Mouse (Mus musculus): ENCODE measurements around the gene Jph3. TPM values are rescaled to one million over a fixed set of nuclear protein-coding genes. Genes with fewer than 3 reads are reported as not detected.

Jph3 gene
- polyA plus RNA-seq, 2 experiments: 0.19 to 0.25 TPM

- Histone ChIP-seq H3K36me3 (ENCODE audit: control insufficient read depth, insufficient read depth, low read length) (peaks cover 50% of the 10 kb centered on the region), H3K9me3 (ENCODE audit: control insufficient read depth, low read length) (no peaks in the 10 kb centered on the region), H3K9ac (ENCODE audit: low read depth, low read length, severe bottlenecking) (no peak overlapping the region), H3K4me2 (replicated peaks; ENCODE audit: low read depth, low read length, severe bottlenecking) (no peak overlapping the region), H3K27me3 (ENCODE audit: control insufficient read depth, insufficient read depth, low read length) (no peaks in the 10 kb centered on the region), H3K4me3 (replicated peaks; ENCODE audit: low read length) (no peak overlapping the region), H3K27ac (replicated peaks; ENCODE audit: low read depth, low read length) (no peak overlapping the region), H3K4me1 (ENCODE audit: control insufficient read depth, insufficient read depth, low read length) (no peaks in the 10 kb centered on the region)
- ATAC-seq (ENCODE audit: low FRiP score, low read depth): no peak
- 89% methylated on average over 8 of the region's 8 CpGs for WGBS
- no peak for TF ChIP-seq POLR2A (IDR thresholded peaks at IDR 0.05; ENCODE audit: borderline replicate concordance, extremely low read depth, insufficient read depth, insufficient read length)
- no peak for DNase-seq (ENCODE audit: low spot score)
Observed at GRCm38 (mm10) chr8:121795461-121795860, 66.0 kb downstream of the Jph3 start.

- Histone ChIP-seq H3K4me3 (replicated peaks; ENCODE audit: low read length) (no peak overlapping the region), H3K27ac (replicated peaks; ENCODE audit: low read depth, low read length) (no peak overlapping the region), H3K4me2 (replicated peaks; ENCODE audit: low read depth, low read length, severe bottlenecking) (no peak overlapping the region), H3K4me1 (ENCODE audit: control insufficient read depth, insufficient read depth, low read length) (no peaks in the 10 kb centered on the region), H3K9me3 (ENCODE audit: control insufficient read depth, low read length) (no peaks in the 10 kb centered on the region), H3K36me3 (ENCODE audit: control insufficient read depth, insufficient read depth, low read length) (peaks cover 57% of the 10 kb centered on the region), H3K9ac (ENCODE audit: low read depth, low read length, severe bottlenecking) (no peak overlapping the region), H3K27me3 (ENCODE audit: control insufficient read depth, insufficient read depth, low read length) (no peaks in the 10 kb centered on the region)
- DNase-seq (ENCODE audit: low spot score): no peak
- ATAC-seq (ENCODE audit: low FRiP score, low read depth): no peak
- WGBS: 92% methylated on average over 11 of the region's 11 CpGs
- no peak for TF ChIP-seq POLR2A (IDR thresholded peaks at IDR 0.05; ENCODE audit: borderline replicate concordance, extremely low read depth, insufficient read depth, insufficient read length)
Observed at GRCm38 (mm10) chr8:121796406-121796805, 67.0 kb downstream of the Jph3 start.

- DNase-seq (ENCODE audit: low spot score) (no peak), ATAC-seq (ENCODE audit: low FRiP score, low read depth) (no peak)
- Histone ChIP-seq H3K9me3 (ENCODE audit: control insufficient read depth, low read length) (no peaks in the 10 kb centered on the region), H3K36me3 (ENCODE audit: control insufficient read depth, insufficient read depth, low read length) (peaks cover 61% of the 10 kb centered on the region), H3K9ac (ENCODE audit: low read depth, low read length, severe bottlenecking) (no peak overlapping the region), H3K4me2 (replicated peaks; ENCODE audit: low read depth, low read length, severe bottlenecking) (no peak overlapping the region), H3K4me3 (replicated peaks; ENCODE audit: low read length) (no peak overlapping the region), H3K4me1 (ENCODE audit: control insufficient read depth, insufficient read depth, low read length) (no peaks in the 10 kb centered on the region), H3K27ac (replicated peaks; ENCODE audit: low read depth, low read length) (no peak overlapping the region), H3K27me3 (ENCODE audit: control insufficient read depth, insufficient read depth, low read length) (no peaks in the 10 kb centered on the region)
- WGBS: 87% methylated on average over 6 of the region's 6 CpGs
- no peak for TF ChIP-seq POLR2A (IDR thresholded peaks at IDR 0.05; ENCODE audit: borderline replicate concordance, extremely low read depth, insufficient read depth, insufficient read length)
Observed at GRCm38 (mm10) chr8:121798401-121798800, 69.0 kb downstream of the Jph3 start.

GRCm38 (mm10) chr8:121804829-121805228, 75.4 kb downstream of the Jph3 start:
- Histone ChIP-seq H3K27ac (replicated peaks; ENCODE audit: low read depth, low read length) (no peak overlapping the region), H3K4me2 (replicated peaks; ENCODE audit: low read depth, low read length, severe bottlenecking) (no peak overlapping the region), H3K9me3 (ENCODE audit: control insufficient read depth, low read length) (no peaks in the 10 kb centered on the region), H3K4me3 (replicated peaks; ENCODE audit: low read length) (no peak overlapping the region), H3K36me3 (ENCODE audit: control insufficient read depth, insufficient read depth, low read length) (peaks cover 41% of the 10 kb centered on the region), H3K4me1 (ENCODE audit: control insufficient read depth, insufficient read depth, low read length) (no peaks in the 10 kb centered on the region), H3K27me3 (ENCODE audit: control insufficient read depth, insufficient read depth, low read length) (no peaks in the 10 kb centered on the region), H3K9ac (ENCODE audit: low read depth, low read length, severe bottlenecking) (no peak overlapping the region)
- 92% methylated on average over 5 of the region's 5 CpGs for WGBS
- ATAC-seq (ENCODE audit: low FRiP score, low read depth): no peak
- no peak for TF ChIP-seq POLR2A (IDR thresholded peaks at IDR 0.05; ENCODE audit: borderline replicate concordance, extremely low read depth, insufficient read depth, insufficient read length)
- no peak for DNase-seq (ENCODE audit: low spot score)

- DNase-seq (ENCODE audit: low spot score) (no peak), ATAC-seq (ENCODE audit: low FRiP score, low read depth) (no peak)
- H3K4me1 ChIP-seq (ENCODE audit: control insufficient read depth, insufficient read depth, low read length): no peaks in the 10 kb centered on the region
- no peak overlapping the region for H3K4me2 ChIP-seq (replicated peaks; ENCODE audit: low read depth, low read length, severe bottlenecking)
- no peak overlapping the region for H3K9ac ChIP-seq (ENCODE audit: low read depth, low read length, severe bottlenecking)
- no peak for TF ChIP-seq POLR2A (IDR thresholded peaks at IDR 0.05; ENCODE audit: borderline replicate concordance, extremely low read depth, insufficient read depth, insufficient read length)
- no peak overlapping the region for H3K27ac ChIP-seq (replicated peaks; ENCODE audit: low read depth, low read length)
- peaks cover 40% of the 10 kb centered on the region for H3K36me3 ChIP-seq (ENCODE audit: control insufficient read depth, insufficient read depth, low read length)
- WGBS: 88% methylated on average over 13 of the region's 13 CpGs
- no peak overlapping the region for H3K4me3 ChIP-seq (replicated peaks; ENCODE audit: low read length)
- no peaks in the 10 kb centered on the region for H3K27me3 ChIP-seq (ENCODE audit: control insufficient read depth, insufficient read depth, low read length)
- no peaks in the 10 kb centered on the region for H3K9me3 ChIP-seq (ENCODE audit: control insufficient read depth, low read length)
Observed at GRCm38 (mm10) chr8:121806126-121806525, 76.7 kb downstream of the Jph3 start.

- WGBS: 73% methylated on average over 11 of the region's 11 CpGs
- no peak overlapping the region for H3K4me2 ChIP-seq (replicated peaks; ENCODE audit: low read depth, low read length, severe bottlenecking)
- H3K27ac ChIP-seq (replicated peaks; ENCODE audit: low read depth, low read length): no peak overlapping the region
- DNase-seq (ENCODE audit: low spot score) (no peak), ATAC-seq (ENCODE audit: low FRiP score, low read depth) (no peak)
- H3K9me3 ChIP-seq (ENCODE audit: control insufficient read depth, low read length): no peaks in the 10 kb centered on the region
- TF ChIP-seq POLR2A (IDR thresholded peaks at IDR 0.05; ENCODE audit: borderline replicate concordance, extremely low read depth, insufficient read depth, insufficient read length): no peak
- no peak overlapping the region for H3K9ac ChIP-seq (ENCODE audit: low read depth, low read length, severe bottlenecking)
- no peak overlapping the region for H3K4me3 ChIP-seq (replicated peaks; ENCODE audit: low read length)
- no peaks in the 10 kb centered on the region for H3K4me1 ChIP-seq (ENCODE audit: control insufficient read depth, insufficient read depth, low read length)
- H3K36me3 ChIP-seq (ENCODE audit: control insufficient read depth, insufficient read depth, low read length): peaks cover 46% of the 10 kb centered on the region
- no peaks in the 10 kb centered on the region for H3K27me3 ChIP-seq (ENCODE audit: control insufficient read depth, insufficient read depth, low read length)
Observed at GRCm38 (mm10) chr8:121808032-121808431, 78.6 kb downstream of the Jph3 start.

Data from limb, embryonic 14.5 days (tissue).